Mouse (Mus musculus) heart, postnatal 4 days (tissue): ENCODE data around the gene Hoxa13. TPM values are rescaled to one million over a fixed set of nuclear protein-coding genes. Genes with fewer than 3 reads are reported as not detected.

Source experiments
- DNase-seq: peaks from one replicate; pipeline ENCODE4 v3.0.0; 2021
- total RNA-seq, 2 experiments: library from RNA; stranded (reverse); gene quantifications; 2 replicates each; pipeline ENCODE4 v1.2.3; 2021

Hoxa13 gene
- total RNA-seq, 2 experiments from 2014 or later = not detected

DNA sequence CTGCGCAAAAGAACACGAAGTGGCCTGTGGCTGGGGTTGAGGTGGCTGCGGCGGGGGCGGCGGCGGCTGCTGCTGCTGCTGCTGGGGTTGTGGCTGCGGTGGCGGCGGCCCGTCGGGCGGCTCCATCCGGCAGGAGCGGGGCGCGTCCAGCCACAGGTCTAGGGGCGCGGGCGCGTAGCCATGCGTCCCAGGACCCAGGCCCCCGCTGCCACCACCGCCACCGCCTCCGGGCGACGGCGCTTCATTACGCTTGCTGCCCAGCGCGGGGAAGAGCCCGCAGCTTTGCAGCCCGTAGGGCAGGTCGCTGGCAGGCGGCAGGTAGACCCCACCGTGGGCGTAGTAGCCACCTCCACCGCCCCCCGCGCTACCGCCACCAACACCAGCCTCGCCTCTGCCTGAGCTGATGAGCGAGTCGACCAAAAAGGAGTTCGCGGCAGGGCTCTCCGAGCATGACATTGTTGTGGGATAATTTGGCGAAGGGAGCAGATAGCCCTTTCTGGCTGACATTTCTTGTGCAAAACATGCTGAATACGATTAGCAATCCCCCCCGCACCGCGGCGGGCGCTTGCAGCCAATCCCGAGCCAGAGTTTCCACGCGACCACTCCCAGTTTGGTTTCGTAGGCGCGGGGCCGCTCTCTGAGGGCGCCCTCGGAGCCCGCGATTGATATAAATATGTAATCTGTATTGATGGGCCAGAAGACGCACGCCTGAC is 26.1 kb downstream of the Hoxa13 start:
- DNase-seq = no peak

DNA sequence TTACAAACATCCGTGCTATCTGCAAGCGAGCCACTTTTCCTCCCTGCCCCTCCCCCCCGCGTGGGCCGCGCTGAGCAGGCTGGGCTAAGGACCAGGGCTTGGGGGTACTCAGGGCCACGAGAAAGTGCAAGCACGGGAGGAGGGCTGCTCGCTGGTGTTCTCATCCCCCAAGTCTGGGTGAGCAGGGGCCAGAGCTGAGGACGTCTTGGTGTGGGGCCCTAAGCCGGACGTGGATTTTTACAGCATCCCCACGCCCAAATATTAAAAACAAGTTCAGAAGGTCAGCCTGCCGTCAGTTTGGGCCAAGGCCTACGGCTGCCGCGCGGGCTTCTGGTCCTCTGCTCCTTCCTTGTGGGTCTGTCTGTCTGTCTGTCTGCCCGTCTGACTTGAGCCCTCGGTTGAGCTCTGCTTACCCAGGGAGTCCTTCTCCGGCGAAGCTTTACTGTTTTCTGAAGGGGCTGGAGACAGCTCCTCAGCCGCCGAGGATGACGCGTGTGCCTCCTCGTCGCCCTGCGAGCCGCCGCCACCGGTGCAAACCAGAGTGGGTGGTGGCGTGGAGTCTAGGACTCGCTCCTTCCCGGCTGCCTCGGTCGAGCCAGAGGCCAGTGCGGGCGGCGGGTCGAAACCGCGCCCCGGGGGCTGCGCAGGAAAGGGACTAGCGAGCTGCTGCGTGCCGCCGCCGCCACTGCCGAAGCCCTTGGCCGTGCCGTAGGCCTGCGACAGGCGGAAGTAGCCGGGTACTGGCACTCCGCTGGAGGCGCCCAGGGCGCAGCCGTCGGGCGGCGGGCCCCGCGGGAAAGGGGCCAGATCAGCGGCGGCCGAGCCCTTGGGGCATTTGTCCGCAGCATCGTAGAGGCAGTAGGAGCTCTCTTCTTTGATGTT is 26.9 kb downstream of the Hoxa13 start:
- DNase-seq = no peak

DNA sequence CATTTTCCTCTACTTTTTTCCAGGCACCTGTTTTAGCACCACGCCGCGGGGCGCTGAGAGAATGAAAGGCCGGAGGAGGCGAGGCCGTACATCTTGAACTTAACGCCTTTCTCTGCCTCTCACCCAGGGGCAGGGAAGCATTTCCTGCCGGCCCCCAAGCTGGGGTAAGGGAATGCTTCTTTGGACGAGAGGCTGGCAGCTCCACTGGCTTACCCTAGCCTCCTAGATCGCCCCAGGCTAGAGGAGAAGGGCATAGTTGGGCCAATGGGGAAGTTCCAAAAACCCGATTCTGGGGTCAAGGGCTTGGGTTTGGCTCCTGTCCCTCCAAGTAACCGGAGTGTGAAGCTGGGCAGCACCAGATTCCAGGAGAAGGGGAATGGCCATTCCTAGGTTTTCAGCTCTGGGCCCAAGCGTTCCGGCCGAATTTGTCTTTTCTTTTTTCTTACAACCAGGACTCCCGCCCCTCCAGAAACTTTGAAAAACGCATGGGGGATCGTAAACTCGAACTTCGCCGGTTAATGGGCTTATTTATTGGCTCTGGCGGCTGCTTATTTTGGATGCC is 27.6 kb downstream of the Hoxa13 start:
- no peak for DNase-seq

DNA sequence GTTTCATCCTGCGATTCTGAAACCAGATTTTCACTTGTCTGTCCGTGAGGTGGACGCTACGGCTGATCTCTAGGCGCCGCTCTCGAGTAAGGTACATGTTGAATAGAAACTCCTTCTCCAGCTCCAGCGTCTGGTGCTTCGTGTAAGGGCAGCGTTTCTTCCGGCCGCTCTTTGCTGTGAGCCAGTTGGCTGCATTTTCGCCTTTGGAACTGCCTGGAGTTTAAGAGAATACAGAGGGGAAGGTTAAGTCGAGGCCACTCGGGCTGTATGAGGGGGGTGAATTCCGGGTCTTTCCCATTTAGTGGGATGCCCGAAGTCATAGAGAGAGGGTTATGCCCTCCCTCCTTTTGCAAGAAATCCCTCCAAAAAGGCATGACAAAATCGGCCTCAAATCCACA is 28.1 kb downstream of the Hoxa13 start:
- DNase-seq = no peak

DNA sequence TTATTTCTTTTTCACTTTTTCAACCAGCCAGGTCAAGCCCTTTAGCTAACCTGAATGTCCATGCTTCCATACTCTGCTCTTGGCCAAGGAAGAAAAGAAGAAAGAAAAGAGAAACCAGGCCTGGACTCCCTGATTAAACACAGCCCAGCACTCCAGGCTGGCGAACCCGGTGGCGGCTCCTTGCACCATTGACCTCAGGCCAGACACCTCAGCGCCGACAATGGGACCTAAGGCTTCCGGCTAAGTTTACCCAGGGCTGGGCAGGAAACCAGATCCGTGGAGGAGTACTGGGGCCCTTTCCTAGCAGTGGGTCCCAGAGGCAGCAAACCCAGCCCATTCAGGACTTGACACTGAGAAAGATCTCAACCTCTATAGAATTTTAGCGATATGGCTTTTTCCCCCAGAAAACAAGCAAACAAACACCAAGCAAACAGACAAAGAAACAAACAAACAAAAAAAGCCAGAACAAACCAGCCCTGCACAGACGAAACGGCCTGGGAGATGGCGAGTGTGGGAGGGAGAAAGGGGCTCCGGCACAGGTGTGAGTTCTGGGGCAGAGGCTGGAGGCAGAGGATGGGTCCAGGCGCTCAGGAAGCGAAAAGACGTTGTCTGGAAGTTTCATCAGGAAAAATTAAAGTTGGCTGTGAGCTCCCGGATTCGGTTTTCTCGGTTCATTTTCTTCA is 28.7 kb downstream of the Hoxa13 start:
- no peak for DNase-seq

DNA sequence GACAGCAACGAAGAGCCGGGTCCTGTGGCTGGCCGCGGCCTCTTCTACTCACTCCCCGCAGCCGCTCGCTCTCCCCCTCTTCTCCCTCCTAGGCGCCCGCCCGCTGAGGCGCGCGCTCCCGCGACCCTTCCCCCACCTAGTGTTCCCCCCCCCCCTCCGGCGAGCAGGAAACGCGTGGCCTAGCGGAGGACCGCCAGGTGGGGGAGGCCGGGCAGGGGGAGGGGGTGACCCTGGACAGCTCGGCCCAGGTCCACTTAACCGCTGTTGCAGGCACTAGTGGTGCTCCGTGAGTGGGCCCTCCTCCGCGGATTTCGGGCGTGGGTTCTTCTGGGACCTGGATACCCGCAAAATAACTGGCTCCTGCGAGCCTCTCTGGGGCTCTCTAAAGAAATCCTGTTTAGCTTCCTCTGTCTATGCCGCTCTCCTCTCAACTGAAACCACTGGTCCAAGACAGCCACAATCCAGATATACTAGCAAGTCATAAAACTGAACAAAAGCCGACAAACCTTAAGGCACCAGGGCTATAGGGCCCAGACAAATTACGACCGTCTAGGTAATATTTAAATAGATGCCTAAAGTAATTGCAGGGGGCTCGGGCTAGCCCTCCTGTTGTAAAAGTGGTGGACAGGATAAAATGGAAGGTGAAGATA is 30.0 kb downstream of the Hoxa13 start, which contains the start of gene Hoxa9:
Gene Hoxa9 (minus strand): TSS at position 574 of the 650 bp plus-strand sequence.
- DNase-seq = no peak

DNA sequence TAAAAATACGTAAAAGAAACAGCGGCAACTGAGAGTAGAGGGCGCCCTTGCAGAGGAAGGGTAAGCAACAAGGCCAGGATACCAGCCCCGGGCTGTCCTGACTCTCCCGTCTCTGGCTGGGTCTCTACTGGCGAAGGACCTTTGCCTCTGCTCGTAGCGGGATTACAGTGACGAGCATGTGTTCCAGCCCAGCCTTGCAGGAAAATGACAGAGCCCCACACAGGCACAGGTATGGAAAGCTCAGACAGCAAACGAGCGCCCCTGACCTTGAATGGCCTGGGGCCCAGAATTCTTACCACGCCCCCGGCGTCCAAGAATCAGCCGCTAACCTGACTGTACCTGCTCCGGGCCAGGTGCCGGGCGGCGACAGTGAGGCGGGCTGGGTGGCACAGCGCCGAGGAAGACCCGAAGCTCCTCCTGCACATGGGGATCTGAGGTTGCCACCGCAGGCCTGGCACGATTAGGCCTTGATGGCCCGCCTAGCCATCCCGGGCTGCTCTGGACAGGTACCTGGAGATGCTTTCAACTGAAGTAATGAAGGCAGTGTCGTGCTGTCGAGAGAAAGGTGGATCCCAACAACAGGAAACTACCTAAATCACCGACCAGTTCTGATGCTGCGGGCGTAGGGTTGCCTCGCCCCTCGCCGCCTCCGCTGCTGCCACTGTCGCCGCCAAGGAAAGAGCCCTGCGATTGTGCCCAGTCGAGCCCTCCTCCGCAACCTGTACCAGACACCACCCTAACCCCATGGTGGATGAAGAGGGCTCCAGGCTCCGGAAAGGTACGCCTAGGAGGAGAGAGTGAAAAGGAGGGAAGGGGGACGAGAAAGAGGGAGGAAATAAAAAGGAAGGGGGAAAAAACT is 30.9 kb downstream of the Hoxa13 start:
- DNase-seq = no peak

DNA sequence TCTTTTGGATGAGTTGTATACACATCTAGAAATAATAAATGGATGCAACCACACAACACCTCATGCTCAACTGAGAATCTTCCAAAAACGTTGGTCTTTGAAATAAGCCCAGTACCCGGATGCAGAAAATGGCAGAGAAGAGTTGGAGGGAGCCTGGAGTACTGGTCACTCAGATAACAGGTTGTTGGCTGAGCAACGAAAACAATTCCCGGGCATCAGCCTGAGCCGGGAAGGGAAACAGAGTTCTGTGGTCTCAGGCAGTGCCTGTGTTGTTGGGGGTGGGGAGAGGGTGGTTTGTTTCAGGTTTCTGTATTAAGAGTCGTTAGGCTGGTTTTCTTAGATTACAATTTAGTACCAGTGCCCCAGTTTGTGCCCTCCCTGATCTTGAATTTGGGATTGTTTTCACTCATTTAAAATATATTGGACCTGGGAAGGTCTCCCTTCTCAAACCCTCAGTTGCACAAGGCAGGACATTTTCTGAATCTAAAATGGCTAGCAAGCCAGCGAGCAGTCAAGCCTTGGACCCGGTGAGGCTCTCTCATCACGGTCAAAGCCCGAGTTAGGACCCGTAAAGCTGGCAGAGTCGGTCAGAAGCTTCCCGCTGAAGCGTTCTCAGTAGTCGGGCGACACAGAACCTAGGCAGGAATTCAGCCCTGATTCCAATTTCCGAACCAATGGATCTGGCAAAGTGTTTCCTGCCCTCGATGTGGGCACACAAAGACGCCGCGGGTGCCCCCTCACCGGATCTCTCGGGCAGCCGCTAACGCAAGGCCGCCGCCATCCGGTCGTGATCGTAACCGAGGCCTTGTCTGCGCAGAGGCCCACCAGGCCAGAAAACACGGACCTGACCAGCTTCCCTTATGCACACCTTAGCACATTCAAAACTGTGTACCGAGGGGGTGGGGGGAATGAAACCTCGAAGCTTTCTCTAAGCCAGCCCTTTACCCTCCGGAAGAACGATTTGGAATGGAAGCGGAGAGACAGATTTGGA is 31.9 kb downstream of the Hoxa13 start:
- DNase-seq = no peak

DNA sequence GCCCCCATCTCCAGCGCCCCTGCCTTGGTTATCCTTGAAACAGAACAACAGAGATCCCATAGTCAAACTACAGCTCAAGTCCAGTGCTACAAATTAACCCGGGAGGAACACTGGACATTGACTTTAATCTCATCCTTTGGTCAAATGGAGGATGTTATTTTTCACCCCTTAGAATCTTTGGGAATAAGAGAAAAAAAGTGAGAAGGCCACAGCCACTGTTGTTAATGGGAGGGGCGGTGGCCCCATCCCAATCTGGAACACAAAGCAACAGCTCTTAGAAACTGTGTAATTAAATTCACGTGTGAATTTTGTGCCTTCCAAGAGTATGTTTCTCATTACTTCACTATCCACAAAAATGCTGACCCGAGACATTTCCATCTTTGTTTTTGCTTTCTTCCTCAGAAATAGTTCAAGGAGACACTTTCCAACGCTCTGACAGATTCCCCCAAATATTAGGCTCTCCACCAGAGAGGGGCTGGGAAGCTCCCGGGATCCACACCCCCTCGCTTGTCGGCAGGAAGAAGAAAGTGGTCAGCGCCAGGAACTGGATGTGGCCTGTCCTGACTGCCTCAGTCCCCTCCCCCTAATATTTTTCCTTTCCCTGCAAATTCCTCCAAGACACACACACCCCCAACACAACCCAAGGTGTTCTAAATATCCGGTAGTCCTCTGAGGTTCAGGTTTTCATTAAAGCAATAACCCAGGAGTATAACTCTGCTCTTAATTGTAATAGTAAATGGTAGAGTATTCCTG is 33.0 kb downstream of the Hoxa13 start:
- no peak for DNase-seq

DNA sequence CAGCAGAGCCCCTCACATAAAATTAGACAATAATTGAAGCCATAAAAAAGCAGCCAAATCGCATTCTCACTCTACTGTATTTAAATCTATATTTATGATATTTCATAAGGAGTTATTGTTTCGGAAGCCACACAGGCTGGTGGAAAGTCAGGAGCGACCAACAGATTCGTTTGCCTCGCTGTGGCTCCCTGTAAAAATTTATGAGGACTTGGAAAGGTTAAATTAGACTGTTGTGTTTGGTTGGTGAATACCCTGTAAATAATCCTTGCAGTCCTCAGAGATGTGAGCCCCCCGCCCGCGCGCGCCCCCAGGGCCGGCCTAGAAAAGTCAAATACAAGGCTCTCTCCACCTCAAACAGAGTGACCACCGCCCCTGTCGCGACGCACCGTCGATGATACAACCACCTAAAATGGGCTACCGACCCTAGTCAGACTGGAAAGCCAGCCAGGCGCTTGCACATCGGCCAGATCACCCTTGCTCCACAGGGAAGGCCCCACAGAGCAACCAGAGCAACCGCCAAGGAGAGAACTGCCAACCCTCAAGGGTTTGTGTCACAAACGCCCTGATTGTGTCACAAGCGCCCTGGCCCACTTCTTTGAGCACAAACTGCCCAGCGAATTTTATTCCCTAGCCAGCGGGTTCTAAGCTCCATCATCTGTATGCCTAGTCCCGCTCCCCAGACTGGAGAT is 34.0 kb downstream of the Hoxa13 start:
- DNase-seq = no peak

DNA sequence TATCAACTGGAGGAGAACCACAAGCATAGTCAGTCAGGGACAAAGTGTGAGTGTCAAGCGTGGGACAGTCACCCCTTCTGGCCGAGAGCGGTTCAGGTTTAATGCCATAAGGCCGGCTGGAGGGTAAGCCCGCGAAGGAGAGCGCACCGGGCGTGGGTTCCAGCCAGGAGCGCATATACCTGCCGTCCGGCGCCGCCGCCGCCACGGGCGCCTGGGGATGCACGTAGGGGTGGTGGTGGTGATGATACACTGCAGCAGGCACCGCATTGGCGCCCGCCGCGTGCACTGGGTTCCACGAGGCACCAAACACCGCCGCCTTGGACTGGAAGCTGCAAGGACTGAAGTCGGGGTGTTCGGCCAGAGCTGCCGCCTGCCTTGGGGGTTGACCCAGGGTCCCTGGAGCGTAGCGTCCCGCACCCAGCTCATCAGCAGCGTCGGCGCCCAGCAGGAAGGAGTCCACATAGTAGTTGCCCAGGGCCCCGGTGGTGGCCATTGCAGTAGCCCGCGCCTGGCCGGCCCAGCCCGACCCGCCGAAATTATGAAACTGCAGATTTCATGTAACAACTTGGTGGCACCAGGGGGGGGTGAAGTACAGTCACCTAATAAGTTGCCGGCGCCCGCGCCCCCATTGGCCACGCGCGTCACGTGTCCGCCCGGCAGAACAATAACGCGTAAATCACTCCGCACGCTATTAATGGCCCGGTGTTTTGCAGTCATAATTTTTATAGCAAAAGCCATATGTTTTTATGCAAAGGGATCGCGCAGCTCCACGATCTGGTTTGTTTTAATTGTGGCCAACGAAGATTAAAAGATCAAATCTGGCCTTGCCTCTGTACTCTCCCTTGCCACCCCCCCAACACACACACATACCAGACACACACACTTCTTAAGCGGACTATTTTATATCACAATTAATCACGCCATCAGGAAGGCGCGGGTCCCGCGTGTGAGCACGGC is 34.8 kb downstream of the Hoxa13 start:
- DNase-seq = no peak

DNA sequence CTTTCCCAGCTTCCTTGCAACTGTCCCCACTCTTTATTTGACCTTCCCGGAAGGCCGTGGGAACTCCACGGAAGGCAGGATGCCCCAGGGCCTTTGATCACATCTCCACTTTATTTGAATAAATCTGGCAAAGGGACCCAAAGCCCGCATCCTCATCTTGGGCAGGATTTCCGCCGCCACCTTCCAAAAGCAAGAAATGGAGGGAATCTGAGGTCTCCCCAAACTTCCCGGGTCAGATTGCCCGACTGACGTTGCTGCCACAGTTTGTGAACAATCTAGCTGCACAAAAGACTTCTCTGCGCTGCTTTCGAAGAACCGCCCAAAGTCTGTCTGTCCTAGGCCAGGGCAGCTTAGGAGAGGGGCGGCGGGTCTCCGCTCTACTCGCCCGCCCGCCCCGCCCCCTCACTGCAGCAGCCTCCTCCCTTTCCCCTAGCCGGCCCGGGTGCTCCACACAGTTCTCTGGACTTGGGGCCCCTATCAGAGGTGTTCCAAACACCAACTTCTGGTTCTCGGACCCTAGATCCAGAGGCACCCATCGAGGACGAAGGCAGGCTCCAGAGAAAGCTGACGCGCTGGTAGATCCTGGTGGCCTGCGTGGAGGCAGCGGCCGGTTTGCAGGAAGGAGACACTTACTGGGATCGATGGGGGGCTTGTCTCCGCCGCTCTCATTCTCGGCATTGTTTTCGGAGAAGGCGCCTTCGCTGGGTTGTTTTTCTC is 35.6 kb downstream of the Hoxa13 start:
- no peak for DNase-seq

DNA sequence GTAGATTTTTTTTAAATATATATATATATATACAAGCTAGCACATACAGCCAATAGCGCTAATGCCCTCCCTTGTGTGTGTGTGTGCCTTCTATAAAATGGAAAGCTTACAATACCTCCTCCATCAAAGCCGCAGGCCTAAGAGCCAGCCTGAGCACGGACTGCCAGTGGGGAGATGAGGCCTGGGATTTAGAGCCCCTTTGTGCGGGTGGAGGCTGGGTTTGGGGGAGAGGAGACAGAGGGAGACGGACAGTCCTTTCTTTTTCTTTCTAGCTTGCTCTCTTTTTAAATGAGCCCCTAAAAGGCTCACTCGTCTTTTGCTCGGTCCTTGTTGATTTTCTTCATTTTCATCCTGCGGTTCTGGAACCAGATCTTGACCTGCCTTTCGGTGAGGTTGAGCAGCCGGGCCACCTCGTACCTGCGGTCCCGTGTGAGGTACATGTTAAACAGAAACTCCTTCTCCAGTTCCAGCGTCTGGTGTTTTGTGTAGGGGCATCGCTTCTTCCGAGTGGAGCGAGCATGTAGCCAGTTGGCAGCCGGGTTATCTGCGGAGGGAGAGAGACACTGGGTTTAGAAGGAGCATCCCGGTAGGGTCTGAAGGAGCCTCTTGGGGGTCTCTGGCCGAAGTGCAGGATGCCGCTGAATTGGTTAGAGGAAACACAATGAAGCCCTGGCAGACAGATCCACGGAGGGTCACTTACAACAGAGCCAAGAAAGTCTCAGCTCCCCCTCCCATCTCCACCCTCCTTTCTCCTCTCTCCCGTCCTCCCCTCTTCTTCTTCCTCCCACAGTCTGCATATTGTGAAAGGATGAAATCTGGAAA is 36.5 kb downstream of the Hoxa13 start:
- no peak for DNase-seq

DNA sequence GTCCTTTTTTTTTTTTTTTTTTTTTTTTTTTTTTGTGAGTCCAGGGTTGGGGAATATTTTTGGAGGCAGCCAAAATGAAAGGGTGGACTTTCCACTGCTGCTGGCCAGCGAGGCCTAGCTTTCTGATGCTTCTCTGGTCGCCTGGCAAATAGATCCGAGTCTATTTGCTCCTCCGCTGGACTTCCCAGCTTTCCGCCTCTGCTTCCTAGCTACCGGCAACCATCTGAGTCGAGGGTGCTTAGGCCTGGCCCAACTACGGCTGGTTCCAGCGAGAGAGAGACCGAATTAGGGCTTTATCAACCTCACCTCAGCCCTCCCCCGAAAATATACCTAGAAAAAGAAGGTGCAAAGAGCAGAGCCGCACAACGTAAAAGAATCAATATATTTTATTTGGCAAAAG is 38.0 kb downstream of the Hoxa13 start:
- DNase-seq = no peak

DNA sequence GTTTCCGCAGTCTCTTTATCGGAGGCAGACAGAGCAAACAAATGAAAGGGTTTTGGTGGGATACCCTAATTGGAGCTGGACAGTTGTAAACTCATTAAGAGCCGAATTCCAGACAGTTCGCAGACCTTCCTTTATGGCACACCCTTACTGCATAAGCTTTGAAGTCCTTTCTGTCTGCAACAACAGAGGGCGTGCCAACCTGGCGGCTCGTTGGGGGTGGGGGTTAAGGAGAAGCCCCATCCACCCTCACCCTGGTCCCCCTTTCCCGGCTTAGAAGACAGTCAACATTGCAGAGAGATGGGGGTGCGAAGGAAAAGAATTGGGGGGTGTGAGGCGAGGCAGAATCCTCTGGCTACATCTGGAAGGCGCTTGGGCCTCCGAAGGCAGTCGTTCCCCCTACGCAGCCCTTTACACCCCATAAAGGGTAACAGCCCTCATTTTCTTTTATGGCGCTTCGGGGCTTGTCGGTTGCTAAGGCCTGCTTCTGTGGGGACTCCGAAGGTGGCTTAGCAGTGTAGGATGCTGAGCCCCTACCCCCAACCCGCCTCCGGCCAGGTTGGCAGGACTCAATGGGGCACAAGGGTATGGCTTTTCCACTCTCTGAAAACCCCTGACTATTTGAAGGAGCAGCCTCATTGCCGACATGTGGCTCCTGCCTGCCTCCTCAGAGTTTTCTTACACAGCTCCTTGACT is 38.5 kb downstream of the Hoxa13 start:
- DNase-seq = no peak
